Mouse (Mus musculus) macrophage (primary cell): ENCODE measurements around the gene Znhit2. TPM values are rescaled to one million over a fixed set of nuclear protein-coding genes. Genes with fewer than 3 reads are reported as not detected.

Source experiments
- H3K27ac ChIP-seq: fragments of 350-480 bp; formaldehyde crosslinking; 2 replicates; pipeline ENCODE4 v1.9.0; 2021
- H3K36me3 ChIP-seq: fragments of 350-480 bp; formaldehyde crosslinking; 2 replicates; pipeline ENCODE4 v1.9.0; 2021; ENCODE audit errors: inconsistent target
- H3K4me3 ChIP-seq: fragments of 350-480 bp; formaldehyde crosslinking; 2 replicates; pipeline ENCODE4 v1.9.0; 2021; ENCODE audit errors: inconsistent target
- H3K79me2 ChIP-seq: fragments of 350-480 bp; formaldehyde crosslinking; 2 replicates; pipeline ENCODE4 v1.9.0; 2021; ENCODE audit errors: inconsistent target
- WGBS: methylation state at CpG from one replicate; pipeline ENCODE4 v1.1.7; 2026; ENCODE audit warnings: inconsistent platforms; ENCODE audit not compliant: missing documents; 5-methylcytosine and 5-hydroxymethylcytosine counted together
- polyA plus RNA-seq: library from polyadenylated mRNA; stranded (reverse); fragments of 250-400 nt; gene quantifications from 3 replicates; pipeline ENCODE4 v1.2.4, GENCODE M21; 2018; ENCODE audit warnings: inconsistent platforms
- total RNA-seq, 78 experiments: library from RNA; depleted of rRNA; stranded (reverse); fragments of 250-400 nt; gene quantifications; 1 replicate in 9 of 78; 2 replicates in 24 of 78; 3 replicates in 43 of 78; 4 replicates in 2 of 78; pipeline ENCODE4 v1.2.4; 2018; ENCODE audit warnings: inconsistent platforms in 56 of 78

The Znhit2 gene
- 1 to 10 TPM in 22 of 26 experiments, under 1 TPM in 1, not detected in 3; 0.69 to 6.6 (median 3.3) TPM for total RNA-seq (2018; cell fraction: chromatin; rRNA removed)
- 10 to 100 TPM in 24 of 26 experiments, 1 to 10 TPM in 2; 8.6 to 30.9 (median 20.0) TPM for total RNA-seq (2018; cell fraction: cytosol; rRNA removed)
- total RNA-seq (2018; cell fraction: nucleus; rRNA removed) = 10 to 100 TPM in 10 of 26 experiments, 1 to 10 TPM in 16; 2.7 to 20.2 (median 8.0) TPM
- 4.0 to 21.8 TPM (median 18.1 TPM) in 3 replicates for polyA plus RNA-seq

DNA sequence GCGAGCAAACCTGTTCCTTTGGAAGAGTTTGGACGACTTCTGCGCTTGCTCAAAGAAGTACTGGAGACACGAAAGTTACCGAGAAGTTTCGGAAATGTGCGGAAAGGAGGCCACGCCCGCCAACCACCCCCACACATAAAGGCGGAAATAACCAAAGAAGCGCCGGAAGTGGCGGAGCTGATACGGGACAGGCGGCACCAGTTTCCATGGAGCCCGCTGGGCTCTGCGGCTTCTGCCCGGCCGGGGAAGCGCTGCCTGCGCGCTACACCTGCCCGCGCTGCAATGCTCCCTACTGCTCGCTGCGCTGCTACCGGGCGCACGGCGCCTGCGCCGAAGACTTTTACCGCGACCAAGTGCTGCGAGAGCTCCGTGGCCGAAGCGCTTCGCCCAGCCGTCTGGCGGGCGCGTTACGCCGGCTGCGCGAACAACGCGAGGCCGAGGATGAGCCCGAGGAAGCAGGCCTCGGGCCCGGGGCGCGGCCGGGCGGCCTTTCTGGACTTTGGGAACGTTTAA is at the start of gene Znhit2:
Znhit2 (plus strand) TSS at position 172 of the 513 bp plus-strand sequence.
- Histone ChIP-seq H3K36me3 (no peaks in the 10 kb centered on the region), H3K27ac (peak within 1 kb of the TSS; percentile 58), H3K4me3 (peak within 1 kb of the TSS; percentile 62), H3K79me2 (peaks cover 51% of the 10 kb centered on the region)
- WGBS = under 1% methylated on average over 57 of the region's 58 CpGs

GRCm38 (mm10) chr19:6013691-6014090 is 47.3 kb upstream of the Znhit2 start:
- H3K27ac ChIP-seq = no peak overlapping the region
- WGBS = 90% methylated on average over 9 of the region's 10 CpGs
- H3K36me3 ChIP-seq = peaks cover 37% of the 10 kb centered on the region
- H3K79me2 ChIP-seq = peaks cover 15% of the 10 kb centered on the region; the same call in 1 of the 2 replicates
- H3K4me3 ChIP-seq = no peak overlapping the region

DNA sequence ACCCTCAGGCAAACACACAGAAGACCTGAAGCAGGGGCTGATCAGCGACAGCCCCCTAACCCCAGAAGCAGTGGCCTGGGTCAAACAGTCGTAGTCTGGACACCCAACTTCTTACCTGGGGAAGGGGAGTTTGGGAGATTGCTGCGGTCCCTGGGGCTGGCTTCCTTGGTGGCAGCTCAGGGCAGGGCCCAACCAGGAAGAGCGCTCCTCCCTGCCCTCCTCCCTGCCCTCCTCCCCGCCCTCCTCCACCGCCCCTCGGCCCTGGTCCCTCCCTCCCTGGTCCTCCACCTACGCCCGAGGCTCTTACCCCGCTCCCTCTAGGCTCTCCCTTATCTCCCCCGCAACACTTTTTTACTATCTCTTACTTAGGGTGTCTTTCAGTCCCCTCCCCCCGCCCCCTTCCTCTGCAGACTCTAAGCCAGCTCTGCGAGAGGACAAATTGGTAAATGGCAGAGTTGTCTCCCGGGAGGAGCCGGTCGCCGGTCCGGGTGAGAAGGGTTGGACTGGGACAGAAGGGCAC is 45.9 kb upstream of the Znhit2 start:
- Histone ChIP-seq H3K27ac (peak overlapping the region; percentile 49), H3K4me3 (peak overlapping the region; percentile 83), H3K79me2 (peaks cover 15% of the 10 kb centered on the region; the same call in 1 of the 2 replicates), H3K36me3 (peaks cover 25% of the 10 kb centered on the region)
- 3% methylated on average over 15 of the region's 18 CpGs for WGBS

DNA sequence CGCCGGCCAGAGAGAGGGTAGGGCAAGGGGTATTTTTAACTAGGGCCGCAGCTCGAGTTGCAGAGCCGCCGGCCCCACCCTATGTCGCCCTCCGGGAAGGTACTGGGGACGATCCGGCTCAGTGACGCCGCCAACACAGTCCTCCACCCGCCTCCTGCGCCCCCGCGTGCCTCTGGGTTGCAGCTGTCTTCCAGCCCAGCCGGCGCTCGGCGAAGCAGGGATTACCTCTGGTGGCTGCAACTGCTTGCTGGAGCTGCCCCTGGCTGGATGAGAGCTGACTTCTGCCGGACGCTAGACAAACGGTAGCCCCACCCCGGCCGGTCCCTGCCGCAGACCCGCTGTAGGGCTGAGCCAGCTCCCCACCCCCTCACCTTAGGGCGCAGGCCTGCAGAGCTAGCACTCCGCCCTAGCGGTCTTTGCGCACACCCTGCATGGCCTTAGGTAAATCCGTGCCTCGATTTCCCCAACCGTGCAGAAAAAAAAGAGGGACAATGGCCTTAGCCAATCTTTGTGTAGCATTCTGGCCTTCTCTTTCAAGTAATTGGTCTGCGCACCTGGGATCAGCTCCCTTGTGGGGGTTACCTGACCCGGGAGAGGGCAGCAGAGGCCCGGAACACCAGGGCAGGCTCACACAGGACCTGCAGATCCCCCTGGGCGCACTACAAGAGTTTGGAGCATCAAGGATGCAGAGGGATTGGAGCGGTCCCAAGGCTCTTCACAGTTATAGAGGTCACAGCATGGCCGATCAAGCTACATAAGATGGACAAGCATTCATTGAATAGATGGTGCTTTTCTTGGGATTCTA is 45.3 kb upstream of the Znhit2 start, which contains the start of gene Capn1:
Capn1 (minus strand) TSS at position 387 of the 805 bp plus-strand sequence.
- H3K79me2 ChIP-seq = peaks cover 15% of the 10 kb centered on the region; the same call in 1 of the 2 replicates
- peak within 1 kb of the TSS; percentile 83 for H3K4me3 ChIP-seq
- H3K36me3 ChIP-seq = peaks cover 19% of the 10 kb centered on the region
- peak within 1 kb of the TSS; percentile 49 for H3K27ac ChIP-seq
- 10% methylated on average over 40 of the region's 40 CpGs for WGBS

DNA sequence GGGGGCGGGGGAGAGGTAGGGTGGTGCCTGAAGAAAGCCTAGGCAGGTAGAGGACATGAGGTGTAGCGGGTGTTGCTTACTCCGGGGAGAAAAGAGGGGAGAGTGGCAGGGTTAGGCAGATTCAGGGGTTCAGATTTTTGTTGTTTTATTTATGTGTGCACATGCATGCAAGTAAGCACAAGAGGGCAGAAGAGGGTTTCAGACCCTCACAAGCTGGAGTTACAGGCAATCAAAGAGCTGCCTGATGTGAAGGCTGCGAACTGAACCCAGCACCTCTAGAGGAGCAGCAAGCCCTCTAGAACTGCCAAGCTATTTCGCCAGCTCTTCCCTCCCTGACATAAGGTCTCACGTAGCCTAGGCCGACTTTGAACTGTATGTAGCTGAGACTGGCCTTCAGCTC is 44.5 kb upstream of the Znhit2 start:
- no peak overlapping the region for H3K4me3 ChIP-seq
- peaks cover 11% of the 10 kb centered on the region; the same call in 1 of the 2 replicates for H3K36me3 ChIP-seq
- H3K27ac ChIP-seq = no peak overlapping the region
- H3K79me2 ChIP-seq = peaks cover 15% of the 10 kb centered on the region; the same call in 1 of the 2 replicates
- 88% methylated on average over 7 of the region's 7 CpGs for WGBS

DNA sequence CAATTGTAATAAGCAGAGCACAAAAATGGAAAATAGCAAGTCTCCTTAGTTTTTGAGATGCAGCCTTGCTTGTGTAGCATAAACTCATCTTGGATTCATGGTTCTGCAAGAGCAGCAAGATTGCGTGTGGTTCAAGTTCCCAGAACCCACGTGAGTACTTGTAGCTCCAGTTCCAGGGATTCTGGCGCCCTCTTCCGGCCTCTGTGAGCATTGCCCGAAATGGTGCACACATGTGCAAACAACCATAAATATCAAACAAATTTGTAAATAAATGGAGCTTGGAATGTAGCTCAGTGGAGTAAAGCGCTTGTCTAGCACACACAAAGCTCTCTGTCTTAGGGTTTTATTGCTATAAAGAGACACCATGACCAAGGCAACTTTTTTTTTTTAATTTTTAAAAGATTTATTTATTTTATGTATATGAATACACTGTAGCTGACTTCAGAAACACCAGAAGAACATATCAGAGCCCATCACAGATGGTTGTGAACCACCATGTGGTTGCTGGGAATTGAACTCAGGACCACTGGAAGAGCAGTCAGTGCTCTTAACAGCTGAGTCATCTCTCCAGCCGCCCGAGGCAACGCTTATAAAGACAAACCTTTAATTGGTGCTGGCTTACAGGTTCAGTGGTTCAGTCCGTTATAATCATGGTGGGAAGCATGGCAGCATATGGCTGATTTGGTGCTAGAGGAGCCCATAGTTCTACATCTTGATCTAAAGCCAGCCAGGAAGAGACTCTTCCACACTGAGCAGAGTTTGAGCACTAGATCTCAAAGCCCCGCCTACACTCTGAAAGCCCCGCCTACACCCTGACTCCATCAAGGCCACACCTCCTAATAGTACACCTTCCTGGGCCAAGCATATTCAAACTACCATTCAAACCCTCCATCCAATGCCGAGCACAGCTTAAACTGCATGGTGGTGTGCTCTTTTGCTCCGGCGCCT is 42.6 kb upstream of the Znhit2 start:
- H3K27ac ChIP-seq = no peak overlapping the region
- WGBS = 27% methylated on average over 15 of the region's 15 CpGs
- H3K4me3 ChIP-seq = no peak overlapping the region
- H3K79me2 ChIP-seq = peaks cover 15% of the 10 kb centered on the region; the same call in 1 of the 2 replicates
- no peaks in the 10 kb centered on the region; the same call in 1 of the 2 replicates for H3K36me3 ChIP-seq

GRCm38 (mm10) chr19:6020276-6020675 is 40.7 kb upstream of the Znhit2 start:
- H3K27ac ChIP-seq = no peak overlapping the region
- WGBS = 77% methylated on average over 3 of the region's 3 CpGs
- H3K36me3 ChIP-seq = no peaks in the 10 kb centered on the region

DNA sequence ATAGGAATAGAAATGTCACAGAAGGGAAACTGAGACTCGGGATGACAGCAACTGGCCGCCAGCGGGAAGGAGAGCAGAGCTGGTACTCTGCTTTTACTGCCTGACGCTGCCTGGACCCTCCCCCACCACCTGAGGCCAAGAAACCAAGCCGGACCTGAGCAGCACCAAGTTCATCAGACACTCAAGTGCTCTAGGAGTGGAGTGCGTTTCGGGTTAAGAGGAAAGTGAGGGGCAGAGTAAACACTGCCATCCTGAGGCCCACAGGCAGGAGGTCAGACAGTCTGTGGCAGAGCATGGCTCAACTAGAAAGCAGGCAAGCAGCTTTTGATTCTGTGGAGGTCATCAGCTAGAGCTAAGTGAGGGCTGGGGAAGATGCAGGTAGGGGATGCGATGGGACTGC is 37.9 kb upstream of the Znhit2 start:
- 95% methylated on average over 8 of the region's 8 CpGs for WGBS
- Histone ChIP-seq H3K36me3 (no peaks in the 10 kb centered on the region), H3K79me2 (no peaks in the 10 kb centered on the region), H3K4me3 (no peak overlapping the region), H3K27ac (no peak overlapping the region)

More at GRCm38 (mm10) chr19:6020276-6020675, 40.7 kb upstream of the Znhit2 start:
- Histone ChIP-seq H3K79me2 (no peaks in the 10 kb centered on the region), H3K4me3 (no peak overlapping the region)

GRCm38 (mm10) chr19:6023930-6024329 is 37.1 kb upstream of the Znhit2 start:
- Histone ChIP-seq H3K27ac (no peak overlapping the region), H3K36me3 (no peaks in the 10 kb centered on the region), H3K79me2 (no peaks in the 10 kb centered on the region), H3K4me3 (no peak overlapping the region)
- 96% methylated on average over 7 of the region's 7 CpGs for WGBS

- Histone ChIP-seq H3K4me3 (no peak overlapping the region), H3K79me2 (no peaks in the 10 kb centered on the region), H3K27ac (no peak overlapping the region), H3K36me3 (no peaks in the 10 kb centered on the region)
- 88% methylated on average over 6 of the region's 6 CpGs for WGBS
Measured at GRCm38 (mm10) chr19:6028991-6029390, 32.0 kb upstream of the Znhit2 start.

DNA sequence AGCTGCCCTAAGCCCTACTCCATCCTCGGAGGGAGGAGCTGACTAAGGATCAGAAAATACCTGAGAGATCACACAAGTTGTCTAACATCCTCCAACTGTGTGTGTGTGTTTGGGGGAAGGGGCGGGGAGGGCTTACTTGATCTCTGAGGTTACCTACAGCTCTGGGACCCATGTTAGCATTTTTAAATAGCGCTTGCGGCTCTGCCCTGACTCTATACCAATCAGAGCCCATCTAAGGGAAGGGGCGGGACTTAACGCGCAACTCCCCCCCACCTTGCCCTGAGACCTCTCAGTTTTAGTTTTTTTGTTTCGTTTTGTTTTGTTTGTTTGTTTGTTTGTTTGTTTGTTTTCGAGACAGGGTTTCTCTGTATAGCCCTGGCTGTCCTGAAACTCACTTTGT is 31.6 kb upstream of the Znhit2 start:
- Histone ChIP-seq H3K36me3 (no peaks in the 10 kb centered on the region), H3K79me2 (no peaks in the 10 kb centered on the region), H3K27ac (no peak overlapping the region), H3K4me3 (no peak overlapping the region)
- 86% methylated on average over 6 of the region's 9 CpGs for WGBS

GRCm38 (mm10) chr19:6030520-6031280 is 30.3 kb upstream of the Znhit2 start:
- WGBS = 83% methylated on average over 7 of the region's 14 CpGs
- Histone ChIP-seq H3K79me2 (no peaks in the 10 kb centered on the region), H3K4me3 (no peak overlapping the region), H3K36me3 (no peaks in the 10 kb centered on the region), H3K27ac (no peak overlapping the region)

DNA sequence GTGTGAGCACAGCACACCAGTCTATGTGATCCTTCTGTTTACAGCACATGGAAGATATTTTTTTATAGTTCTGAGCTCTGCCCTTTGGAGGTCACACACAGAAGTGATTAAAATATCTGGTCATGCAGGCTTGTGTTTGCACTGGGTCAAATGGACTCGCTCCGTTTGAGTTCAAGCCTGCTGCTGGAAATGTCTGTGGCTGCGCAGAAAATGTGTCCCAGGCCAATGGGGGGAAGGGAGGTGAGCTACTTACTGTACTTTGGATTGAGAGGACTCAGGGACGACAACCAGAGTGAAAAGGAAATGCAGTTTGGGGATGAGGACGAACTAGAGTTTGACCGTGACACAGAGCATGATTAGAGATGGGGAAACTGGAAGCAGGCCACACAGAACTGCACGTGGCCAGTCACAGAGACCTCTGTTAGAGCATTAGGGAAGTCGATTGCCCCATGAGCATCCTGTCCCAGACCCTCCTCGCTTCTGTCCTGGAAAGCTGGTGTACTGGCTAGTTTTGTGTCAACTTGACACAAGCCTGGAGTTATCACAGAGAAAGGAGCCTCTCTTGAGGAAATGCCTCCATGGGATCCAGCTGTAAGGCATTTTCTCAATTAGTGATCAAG is 24.9 kb upstream of the Znhit2 start:
- no peaks in the 10 kb centered on the region for H3K36me3 ChIP-seq
- WGBS = 37% methylated on average over 9 of the region's 9 CpGs

More for the DNA sequence above, 24.9 kb upstream of the Znhit2 start:
- Histone ChIP-seq H3K79me2 (no peaks in the 10 kb centered on the region), H3K27ac (no peak overlapping the region), H3K4me3 (no peak overlapping the region)
